Comparison of ENCODE assay signal across 9 mouse cellular contexts in the genomic region with DNA sequence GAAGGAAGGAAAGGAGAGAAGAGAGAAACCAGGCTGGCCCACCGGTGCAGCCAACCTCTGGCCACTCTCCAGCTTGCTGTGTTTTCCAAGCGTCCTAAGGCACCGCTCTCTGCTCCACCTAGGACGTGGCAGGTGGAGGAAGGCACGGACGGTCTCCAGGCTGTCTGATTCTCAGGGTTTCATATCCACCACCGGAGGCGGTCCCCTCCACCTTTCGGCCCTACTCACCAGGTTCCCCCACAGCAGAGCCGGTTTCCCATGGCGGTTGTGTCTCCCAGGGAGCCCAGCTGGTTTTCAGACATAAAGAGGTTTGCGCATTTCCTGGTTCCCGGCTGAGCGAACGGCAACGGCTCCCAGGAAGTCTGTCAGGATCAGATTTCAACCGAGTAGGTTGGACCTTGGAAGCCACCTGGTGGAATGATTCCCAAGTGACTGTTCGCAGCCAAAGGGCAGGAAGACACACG. TPM values are rescaled to one million over a fixed set of nuclear protein-coding genes. Genes with fewer than 3 reads are reported as not detected.
DNase-seq lines count a peak whose midpoint lies in the region; ATAC-seq and TF ChIP-seq lines count a peak whose summit lies in the region.
"Had no signal": no experiment of that assay in that cellular context is flagged by ENCODE, and none has a peak within 500 bp of the region (broad histone marks: within the 10 kb centered on the region; RNA-seq: fewer than 3 reads in every experiment).

2310030G06Rik (minus strand) TSS at position 323 of the 464 bp plus-strand sequence.

- no peak for TF ChIP-seq POLR2A in cortical plate, adult 2 months (IDR thresholded peaks at IDR 0.05; ENCODE audit: extremely low read depth, insufficient read depth, low read length)

- H3K27me3 ChIP-seq in limb, embryonic 12.5 days, result peaks cover 3% of the 10 kb centered on the region; the same call in 1 of the 2 replicates
- peaks cover 3% of the 10 kb centered on the region; the same call in 1 of the 2 replicates for H3K27me3 ChIP-seq in midbrain, embryonic 14.5 days (ENCODE audit: control insufficient read depth, insufficient read depth, low read length)

- under 1% methylated on average over 19 of the region's 19 CpGs for WGBS in limb, embryonic 12.5 days
- WGBS in midbrain, embryonic 14.5 days, result 1% methylated on average over 19 of the region's 19 CpGs

- no peaks in the 10 kb centered on the region for H3K9me3 ChIP-seq in limb, embryonic 12.5 days
- no peaks in the 10 kb centered on the region for H3K9me3 ChIP-seq in midbrain, embryonic 14.5 days (ENCODE audit: control insufficient read depth, low read length)
- H3K9me3 ChIP-seq: G1E had no signal

- no peaks in the 10 kb centered on the region for H3K36me3 ChIP-seq in limb, embryonic 12.5 days
- H3K36me3 ChIP-seq in midbrain, embryonic 14.5 days (ENCODE audit: control insufficient read depth, insufficient read depth, low read length), result no peaks in the 10 kb centered on the region
- H3K36me3 ChIP-seq: G1E had no signal

- no peak within 1 kb of the TSS for H3K27ac ChIP-seq in cortical plate, adult 2 months (ENCODE audit: insufficient read depth, low read length)
- H3K27ac ChIP-seq in limb, embryonic 12.5 days, result 0 out of 2 replicates have a peak within 1 kb of the TSS, but pooled peaks have one; percentile 7
- no peak within 1 kb of the TSS for H3K27ac ChIP-seq in midbrain, embryonic 14.5 days (replicated peaks; ENCODE audit: low read depth, low read length)

- no peak for DNase-seq in frontal cortex, postnatal 36 days (ENCODE audit: low spot score in 2 of 2)
- DNase-seq in heart, postnatal 4 days, result peak; percentile 51
- peak; percentile 46 for DNase-seq in midbrain, embryonic 14.5 days
- no peak for DNase-seq in gastrocnemius, adult 18-20 months (ENCODE audit: low spot score)
- DNase-seq in gastrocnemius, postnatal 4 days (ENCODE audit: low spot score in 2 of 2), result no peak

- peak within 1 kb of the TSS; percentile 69 for H3K4me2 ChIP-seq in limb, embryonic 12.5 days
- peak within 1 kb of the TSS; percentile 59 for H3K4me2 ChIP-seq in midbrain, embryonic 14.5 days (ENCODE audit: low read length)

- peak; percentile 48; the same call in 1 of the 2 replicates for ATAC-seq in frontal cortex, adult (ENCODE audit: low TSS enrichment)
- ATAC-seq in limb, embryonic 12.5 days (ENCODE audit: insufficient number of reproducible peaks, insufficient read depth, low FRiP score, low TSS enrichment, low read depth), result no peak
- no peak for ATAC-seq in midbrain, embryonic 14.5 days (ENCODE audit: low FRiP score, low TSS enrichment)

- H3K9ac ChIP-seq in limb, embryonic 12.5 days (replicated peaks), result peak within 1 kb of the TSS; percentile 53
- H3K9ac ChIP-seq in midbrain, embryonic 14.5 days (replicated peaks; ENCODE audit: low read length), result peak within 1 kb of the TSS; percentile 43

- no peak for TF ChIP-seq CTCF in cortical plate, adult 2 months (IDR thresholded peaks at IDR 0.05; ENCODE audit: extremely low read depth, insufficient read depth, low read length)

- no peaks in the 10 kb centered on the region; the same call in 1 of the 2 replicates for H3K4me1 ChIP-seq in cortical plate, adult 2 months (ENCODE audit: control insufficient read depth, insufficient read depth, low read length)
- H3K4me1 ChIP-seq in limb, embryonic 12.5 days (replicated peaks), result peaks cover 10% of the 10 kb centered on the region
- H3K4me1 ChIP-seq in midbrain, embryonic 14.5 days (ENCODE audit: control insufficient read depth, insufficient read depth, low read length), result 0 out of 2 replicates have a peak, but pooled peaks cover 8% of the 10 kb centered on the region

- H3K4me3 ChIP-seq in cortical plate, adult 2 months (ENCODE audit: insufficient read depth, low read length), result peak within 1 kb of the TSS; percentile 60
- H3K4me3 ChIP-seq in limb, embryonic 12.5 days (replicated peaks), result peak within 1 kb of the TSS; percentile 40
- H3K4me3 ChIP-seq in midbrain, embryonic 14.5 days (replicated peaks; ENCODE audit: low read depth, low read length), result peak within 1 kb of the TSS; percentile 30

RNA-seq across cellular contexts. Expression of gene 2310030G06Rik, which starts in this region (rescaled TPM):
- polyA plus RNA-seq in cortical plate, adult 2 months (2012; rRNA removed), result 2.7 and 3.7 TPM in 2 replicates
- 1 to 10 TPM; 5.2 to 6.3 TPM for total RNA-seq in heart, postnatal 4 days (2021)
- polyA plus RNA-seq in limb, embryonic 12.5 days (2016; fragmentation: Nextera tagmentation; extraction: Ambion mirVana), result 2.2 and 3.5 TPM in 2 replicates
- polyA plus RNA-seq in midbrain, embryonic 14.5 days (2014; fragmentation: Nextera tagmentation; extraction: Ambion mirVana), result 0.89 and 1.1 TPM in 2 replicates
- 1 to 10 TPM; 4.5 to 5.6 TPM for total RNA-seq in gastrocnemius, adult 18-20 months (2021)
- total RNA-seq in gastrocnemius, postnatal 4 days (2021), result 1 to 10 TPM; 2.1 to 2.2 TPM
- polyA plus RNA-seq: G1E had no signal

Comparison
In these comparisons a context has a peak if more than half of its experiments do, and no peak if none do; other contexts are left out.
1. DNase-seq: peak in heart, postnatal 4 days (single experiment) and midbrain, embryonic 14.5 days (single experiment); none in frontal cortex, postnatal 36 days (0 of 2), gastrocnemius, adult 18-20 months (single experiment) and gastrocnemius, postnatal 4 days (0 of 2).
2. Peak in every context shown above with its lines, with median percentiles within 50 percentile points of each other: H3K4me3 ChIP-seq.